Mouse (Mus musculus): Measurements from ENCODE around the gene Cox17.

GRCm38 (mm10) chr16:38392126-38392894 lies 45.5 kb downstream of the Cox17 start:
- TF ChIP-seq POLR2A (IDR thresholded peaks at IDR 0.05; ENCODE audit: insufficient read length, low read depth) (no peak), CEBPB (IDR thresholded peaks at IDR 0.05; ENCODE audit: insufficient read depth, poor library complexity, severe bottlenecking) (no peak), POLR2AphosphoS2 (IDR thresholded peaks at IDR 0.05; ENCODE audit: insufficient read length, low read depth) (no peak), MAX (IDR thresholded peaks at IDR 0.05; ENCODE audit: low read depth) (no peak), USF1 (IDR thresholded peaks at IDR 0.05; ENCODE audit: low read depth) (no peak), REST (IDR thresholded peaks at IDR 0.05; ENCODE audit: insufficient read depth, insufficient read length) (no peak), E2F4 (IDR thresholded peaks at IDR 0.05; ENCODE audit: insufficient read depth) (no peak), TCF12 (IDR thresholded peaks at IDR 0.05; ENCODE audit: insufficient read depth, poor library complexity, severe bottlenecking) (no peak), TCF3 (IDR thresholded peaks at IDR 0.05; ENCODE audit: insufficient read length, low read depth) (no peak), MYOD1 (IDR thresholded peaks at IDR 0.05; ENCODE audit: control insufficient read depth in 1 of 3, insufficient read length in 2 of 3, low read depth in 2 of 3) (no peak), SRF (IDR thresholded peaks at IDR 0.05; ENCODE audit: control insufficient read depth, insufficient read length, low read depth) (no peak)
